Mouse (Mus musculus): Measurements from ENCODE around the gene Nav2. TPM values are rescaled to one million over a fixed set of nuclear protein-coding genes. Genes with fewer than 3 reads are reported as not detected.
A peak's percentile ranks its signal among the peaks of the same experiment; 100 is the strongest.

Nav2 gene
- polyA plus RNA-seq, 1 experiment from 2014 or later = 25.8 TPM

DNA sequence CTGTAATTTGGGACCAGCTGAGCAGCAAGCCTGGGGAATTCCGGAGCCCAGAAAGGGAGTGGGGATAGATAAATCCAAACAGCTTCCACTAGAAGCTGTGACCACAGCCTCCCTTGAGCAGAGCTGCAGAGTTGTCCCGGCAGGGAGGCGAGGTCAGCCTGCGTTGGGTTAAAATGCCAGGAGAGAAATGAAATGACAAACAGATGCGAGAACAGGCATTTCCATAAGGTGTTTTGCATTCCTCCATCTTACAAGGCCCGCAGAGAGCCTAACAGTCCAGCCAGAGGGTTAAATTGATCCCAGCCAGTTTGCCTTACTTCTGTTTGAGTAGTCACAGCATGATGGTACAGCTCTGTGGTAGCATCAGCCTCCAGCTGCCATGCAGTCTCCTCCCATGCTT lies 309.3 kb downstream of the Nav2 start:
- no peak overlapping the region for H3K27ac ChIP-seq
- H3K4me2 ChIP-seq (replicated peaks) = no peak overlapping the region
- no peak for ATAC-seq (ENCODE audit: low FRiP score)
- no peak overlapping the region for H3K4me3 ChIP-seq
- 71% methylated on average over 6 of the region's 6 CpGs for WGBS
- no peak overlapping the region for H3K9ac ChIP-seq
- H3K36me3 ChIP-seq = no peaks in the 10 kb centered on the region
- H3K4me1 ChIP-seq = 0 out of 2 replicates have a peak, but pooled peaks cover 9% of the 10 kb centered on the region
- no peaks in the 10 kb centered on the region for H3K27me3 ChIP-seq
- H3K9me3 ChIP-seq (replicated peaks) = 0 out of 2 replicates have a peak, but pooled peaks cover 4% of the 10 kb centered on the region

DNA sequence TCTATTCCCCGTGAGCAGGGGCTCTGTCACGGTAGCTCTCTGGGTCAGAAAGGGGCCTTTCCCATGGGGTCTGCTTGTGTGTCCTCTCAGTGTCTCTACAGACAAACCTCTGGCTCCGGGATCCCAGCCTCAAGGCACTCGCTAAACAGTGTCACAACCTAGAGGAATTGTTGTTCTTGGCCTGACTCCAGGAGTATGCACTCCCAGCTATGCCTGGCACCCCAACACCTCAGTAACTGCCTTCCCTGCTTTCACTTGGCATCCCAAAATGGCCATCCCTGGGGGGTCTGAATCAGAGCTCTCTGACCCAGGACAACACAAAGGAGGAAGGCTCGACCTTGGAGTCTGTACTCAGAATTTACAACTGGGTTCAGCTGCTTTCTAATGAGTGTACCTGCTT lies 317.2 kb downstream of the Nav2 start:
- 77% methylated on average over 5 of the region's 5 CpGs for WGBS
- H3K4me2 ChIP-seq (replicated peaks) = no peak overlapping the region
- H3K9me3 ChIP-seq (replicated peaks) = 0 out of 2 replicates have a peak, but pooled peaks cover 4% of the 10 kb centered on the region
- no peaks in the 10 kb centered on the region for H3K27me3 ChIP-seq
- H3K27ac ChIP-seq = no peak overlapping the region
- ATAC-seq (ENCODE audit: low FRiP score) = no peak
- no peaks in the 10 kb centered on the region for H3K4me1 ChIP-seq
- no peaks in the 10 kb centered on the region for H3K36me3 ChIP-seq
- H3K9ac ChIP-seq = no peak overlapping the region
- no peak overlapping the region for H3K4me3 ChIP-seq

DNA sequence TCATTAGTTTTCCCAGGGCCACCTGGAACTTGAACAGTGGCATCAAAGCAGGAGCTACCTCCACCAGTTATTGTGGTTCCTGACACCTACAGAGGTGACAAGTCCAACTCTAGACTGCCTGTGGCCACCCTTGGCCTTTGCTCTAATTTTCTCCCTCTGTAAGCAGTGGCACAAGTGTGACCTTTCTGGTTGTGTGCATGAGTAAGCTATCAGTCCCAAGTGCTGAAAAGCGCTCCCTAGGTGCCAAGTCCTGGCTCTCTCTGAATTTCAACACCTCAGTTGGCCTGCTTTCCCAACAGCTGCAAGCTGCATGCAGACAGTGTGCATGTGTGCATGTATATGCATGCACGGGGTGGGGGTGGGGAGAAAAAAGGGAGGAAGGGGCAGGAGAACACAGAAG lies 324.5 kb downstream of the Nav2 start:
- Histone ChIP-seq H3K4me3 (no peak overlapping the region), H3K36me3 (no peaks in the 10 kb centered on the region), H3K9me3 (replicated peaks) (no peaks in the 10 kb centered on the region), H3K4me2 (replicated peaks) (no peak overlapping the region), H3K27ac (no peak overlapping the region), H3K27me3 (no peaks in the 10 kb centered on the region), H3K4me1 (peaks cover 4% of the 10 kb centered on the region), H3K9ac (no peak overlapping the region)
- 90% methylated on average over 2 of the region's 2 CpGs for WGBS
- peak; percentile 32; the same call in 1 of the 2 replicates for ATAC-seq (ENCODE audit: low FRiP score)

DNA sequence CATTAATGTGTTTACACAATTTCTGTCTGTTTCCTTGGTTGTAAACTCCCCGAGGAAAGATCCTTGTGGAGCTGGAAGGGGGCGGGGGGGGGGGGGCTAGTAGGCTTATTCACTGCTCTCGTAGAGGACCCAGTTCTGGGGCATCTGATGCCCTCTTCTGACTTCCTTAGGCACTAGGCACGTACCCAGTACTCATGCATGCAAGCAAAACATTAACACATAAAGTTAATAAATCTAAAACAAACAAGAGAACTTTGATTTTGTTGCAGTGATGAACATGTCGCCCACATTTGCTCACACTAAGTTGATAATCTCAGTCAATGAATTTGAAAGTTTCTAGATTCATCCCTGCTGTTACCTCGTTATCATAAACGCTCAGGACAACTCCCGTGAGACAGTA lies 325.8 kb downstream of the Nav2 start:
- Histone ChIP-seq H3K36me3 (no peaks in the 10 kb centered on the region), H3K4me3 (no peak overlapping the region), H3K4me2 (replicated peaks) (no peak overlapping the region), H3K9me3 (replicated peaks) (no peaks in the 10 kb centered on the region), H3K9ac (no peak overlapping the region), H3K4me1 (peaks cover 4% of the 10 kb centered on the region), H3K27me3 (no peaks in the 10 kb centered on the region), H3K27ac (no peak overlapping the region)
- ATAC-seq (ENCODE audit: low FRiP score) = no peak
- WGBS = 82% methylated on average over 8 of the region's 8 CpGs

DNA sequence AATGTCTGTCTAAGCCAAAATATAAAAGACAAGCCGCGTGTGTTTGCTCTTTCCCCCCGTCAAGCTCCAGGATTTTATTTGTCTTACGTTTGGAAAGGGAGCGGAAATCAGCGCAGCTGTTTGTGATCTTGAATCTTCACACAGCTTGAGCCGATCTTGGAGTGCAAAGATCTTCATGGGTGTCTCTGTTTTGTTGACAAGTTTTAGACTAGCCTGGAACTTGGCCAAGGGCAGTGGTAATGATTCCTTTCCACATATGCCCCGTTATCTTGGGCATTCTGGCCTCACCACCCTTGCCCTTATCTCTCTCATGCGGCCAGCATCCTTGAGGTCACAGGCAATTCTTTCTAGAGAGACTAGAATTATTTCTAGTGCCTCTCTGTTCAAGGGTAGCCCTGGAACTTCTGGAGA lies 326.8 kb downstream of the Nav2 start:
- peaks cover 4% of the 10 kb centered on the region for H3K4me1 ChIP-seq
- no peaks in the 10 kb centered on the region for H3K27me3 ChIP-seq
- H3K27ac ChIP-seq = no peak overlapping the region
- no peak overlapping the region for H3K9ac ChIP-seq
- H3K4me2 ChIP-seq (replicated peaks) = no peak overlapping the region
- WGBS = 73% methylated on average over 9 of the region's 9 CpGs
- H3K9me3 ChIP-seq (replicated peaks) = no peaks in the 10 kb centered on the region
- no peak overlapping the region for H3K4me3 ChIP-seq
- no peaks in the 10 kb centered on the region for H3K36me3 ChIP-seq
- ATAC-seq (ENCODE audit: low FRiP score) = no peak

DNA sequence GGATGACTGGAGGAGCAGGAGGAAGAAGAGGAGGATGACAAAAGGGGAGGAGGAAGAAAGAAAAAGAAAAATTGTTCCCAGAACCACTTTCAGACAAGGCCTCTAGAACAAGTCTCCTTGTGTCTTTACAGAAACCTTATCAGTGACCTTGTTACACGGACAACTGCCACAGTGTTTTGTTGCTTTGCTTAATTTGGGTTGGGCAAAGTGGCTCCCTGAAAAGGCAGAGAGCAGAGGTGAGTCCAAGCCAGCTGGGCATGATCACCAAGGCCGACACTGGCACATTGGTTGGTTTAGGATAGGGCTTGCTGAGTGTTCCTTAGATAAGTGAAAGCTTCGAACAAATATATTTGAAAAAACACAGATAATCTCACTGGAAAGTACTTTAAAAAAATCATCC lies 327.3 kb downstream of the Nav2 start:
- no peak overlapping the region for H3K4me3 ChIP-seq
- H3K4me2 ChIP-seq (replicated peaks) = no peak overlapping the region
- peaks cover 4% of the 10 kb centered on the region for H3K4me1 ChIP-seq
- no peak for ATAC-seq (ENCODE audit: low FRiP score)
- 77% methylated on average over 3 of the region's 3 CpGs for WGBS
- no peaks in the 10 kb centered on the region for H3K27me3 ChIP-seq
- H3K9me3 ChIP-seq (replicated peaks) = no peaks in the 10 kb centered on the region
- H3K9ac ChIP-seq = no peak overlapping the region
- H3K27ac ChIP-seq = no peak overlapping the region
- H3K36me3 ChIP-seq = no peaks in the 10 kb centered on the region

DNA sequence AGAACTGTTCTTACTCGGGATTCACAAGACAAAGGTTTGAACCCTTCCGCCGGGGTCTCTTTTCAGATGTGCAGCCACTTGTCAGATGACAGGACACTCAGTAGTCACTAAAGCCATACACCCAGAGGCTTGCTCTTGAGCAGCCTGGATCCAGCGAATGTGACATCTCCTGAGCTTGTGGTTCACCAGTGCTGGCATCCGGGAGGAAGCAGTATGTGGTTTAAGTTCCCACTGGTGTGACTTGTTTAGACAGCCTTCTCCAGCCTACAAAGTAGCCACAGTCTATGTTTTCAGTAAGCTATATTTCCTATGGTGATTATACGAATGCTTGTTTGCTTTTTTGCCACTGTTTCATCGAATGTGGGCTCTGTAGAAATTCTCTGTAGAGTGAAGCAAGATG lies 331.9 kb downstream of the Nav2 start:
- no peak overlapping the region for H3K27ac ChIP-seq
- no peak for ATAC-seq (ENCODE audit: low FRiP score)
- 88% methylated on average over 7 of the region's 7 CpGs for WGBS

DNA sequence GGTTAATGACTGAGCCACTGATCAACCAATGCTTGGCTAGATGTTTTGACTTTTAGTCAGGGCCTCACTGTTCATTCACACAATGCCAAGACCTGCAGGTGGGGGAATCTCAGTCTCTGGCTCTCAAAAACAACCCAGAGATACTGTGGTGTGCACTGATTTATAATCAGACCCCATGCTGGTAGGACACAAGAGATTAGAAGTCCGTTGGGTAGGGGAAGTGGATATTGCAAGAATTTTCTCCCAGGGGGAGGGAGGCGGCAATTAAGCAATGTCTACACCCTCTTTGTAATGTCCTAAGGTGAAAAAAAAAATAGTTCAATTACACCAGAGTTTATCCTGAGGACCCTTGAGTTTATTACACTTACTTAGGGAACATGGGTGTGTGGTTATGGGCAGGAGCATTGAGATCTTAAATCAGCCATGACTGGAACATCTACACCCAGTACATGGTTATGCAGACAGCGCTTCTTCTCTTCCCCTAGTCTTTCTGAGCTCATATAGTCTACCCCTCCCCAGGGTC lies 332.8 kb downstream of the Nav2 start:
- no peaks in the 10 kb centered on the region for H3K36me3 ChIP-seq
- no peaks in the 10 kb centered on the region for H3K9me3 ChIP-seq (replicated peaks)
- no peak overlapping the region for H3K4me2 ChIP-seq (replicated peaks)
- H3K27me3 ChIP-seq = 0 out of 2 replicates have a peak, but pooled peaks cover 4% of the 10 kb centered on the region
- no peak overlapping the region for H3K27ac ChIP-seq
- WGBS = 64% methylated on average over 3 of the region's 3 CpGs
- H3K4me1 ChIP-seq = peaks cover 12% of the 10 kb centered on the region
- ATAC-seq (ENCODE audit: low FRiP score) = no peak
- no peak overlapping the region for H3K4me3 ChIP-seq
- no peak overlapping the region for H3K9ac ChIP-seq

More for the DNA sequence above, 331.9 kb downstream of the Nav2 start:
- H3K4me1 ChIP-seq = peaks cover 8% of the 10 kb centered on the region
- H3K27me3 ChIP-seq = 0 out of 2 replicates have a peak, but pooled peaks cover 4% of the 10 kb centered on the region
- no peaks in the 10 kb centered on the region for H3K9me3 ChIP-seq (replicated peaks)
- no peak overlapping the region for H3K4me2 ChIP-seq (replicated peaks)
- H3K36me3 ChIP-seq = no peaks in the 10 kb centered on the region
- H3K4me3 ChIP-seq = no peak overlapping the region
- H3K9ac ChIP-seq = no peak overlapping the region

DNA sequence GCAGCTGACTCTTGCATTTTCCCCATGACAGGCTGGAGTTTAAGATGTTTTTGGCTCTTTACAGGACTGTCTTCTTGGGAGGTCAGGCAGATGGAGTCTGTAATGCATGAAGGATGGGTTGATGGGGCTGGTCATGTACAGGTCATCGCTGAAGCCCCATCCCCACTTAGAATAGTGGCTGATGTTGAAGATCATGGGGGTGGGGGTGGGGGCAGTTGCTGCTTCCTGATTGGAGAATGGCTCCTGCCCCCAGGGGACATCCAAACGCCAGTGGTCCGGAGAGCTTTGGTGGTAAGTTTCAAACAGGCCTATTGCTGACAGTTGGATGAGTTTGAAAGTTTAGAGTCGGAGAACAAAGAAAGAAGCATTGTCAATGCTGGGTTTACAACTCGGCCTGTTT lies 333.7 kb downstream of the Nav2 start:
- peaks cover 9% of the 10 kb centered on the region for H3K27me3 ChIP-seq
- no peaks in the 10 kb centered on the region for H3K9me3 ChIP-seq (replicated peaks)
- H3K4me3 ChIP-seq = no peak overlapping the region
- no peak overlapping the region for H3K27ac ChIP-seq
- no peak overlapping the region for H3K4me2 ChIP-seq (replicated peaks)
- H3K4me1 ChIP-seq = peaks cover 17% of the 10 kb centered on the region
- no peaks in the 10 kb centered on the region for H3K36me3 ChIP-seq
- no peak for ATAC-seq (ENCODE audit: low FRiP score)
- WGBS = 35% methylated on average over 5 of the region's 5 CpGs
- H3K9ac ChIP-seq = no peak overlapping the region

DNA sequence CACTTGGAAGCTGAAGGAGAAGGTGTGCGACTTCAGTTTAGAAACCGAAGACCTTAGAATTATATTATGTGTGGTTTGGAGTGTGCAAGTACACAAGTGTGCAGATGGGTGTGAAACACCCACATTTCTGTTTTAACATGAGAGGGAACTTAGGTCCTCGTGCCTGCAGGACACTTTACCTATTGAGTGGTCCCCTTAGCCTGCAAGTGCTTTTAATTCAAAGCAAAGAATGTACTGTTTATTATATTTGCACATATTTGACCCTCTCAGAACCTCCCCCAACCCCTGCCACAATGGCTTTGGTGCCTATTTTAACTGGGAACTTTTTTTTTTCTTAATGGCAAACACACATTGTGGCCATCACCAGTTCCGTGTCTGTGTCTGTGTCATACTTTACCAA lies 334.6 kb downstream of the Nav2 start:
- H3K27me3 ChIP-seq = peaks cover 17% of the 10 kb centered on the region
- H3K36me3 ChIP-seq = no peaks in the 10 kb centered on the region
- H3K4me2 ChIP-seq (replicated peaks) = no peak overlapping the region
- H3K4me1 ChIP-seq = peaks cover 25% of the 10 kb centered on the region
- H3K9me3 ChIP-seq (replicated peaks) = no peaks in the 10 kb centered on the region
- no peak overlapping the region for H3K9ac ChIP-seq
- H3K4me3 ChIP-seq = no peak overlapping the region
- 82% methylated on average over 4 of the region's 4 CpGs for WGBS
- no peak overlapping the region for H3K27ac ChIP-seq
- ATAC-seq (ENCODE audit: low FRiP score) = no peak

DNA sequence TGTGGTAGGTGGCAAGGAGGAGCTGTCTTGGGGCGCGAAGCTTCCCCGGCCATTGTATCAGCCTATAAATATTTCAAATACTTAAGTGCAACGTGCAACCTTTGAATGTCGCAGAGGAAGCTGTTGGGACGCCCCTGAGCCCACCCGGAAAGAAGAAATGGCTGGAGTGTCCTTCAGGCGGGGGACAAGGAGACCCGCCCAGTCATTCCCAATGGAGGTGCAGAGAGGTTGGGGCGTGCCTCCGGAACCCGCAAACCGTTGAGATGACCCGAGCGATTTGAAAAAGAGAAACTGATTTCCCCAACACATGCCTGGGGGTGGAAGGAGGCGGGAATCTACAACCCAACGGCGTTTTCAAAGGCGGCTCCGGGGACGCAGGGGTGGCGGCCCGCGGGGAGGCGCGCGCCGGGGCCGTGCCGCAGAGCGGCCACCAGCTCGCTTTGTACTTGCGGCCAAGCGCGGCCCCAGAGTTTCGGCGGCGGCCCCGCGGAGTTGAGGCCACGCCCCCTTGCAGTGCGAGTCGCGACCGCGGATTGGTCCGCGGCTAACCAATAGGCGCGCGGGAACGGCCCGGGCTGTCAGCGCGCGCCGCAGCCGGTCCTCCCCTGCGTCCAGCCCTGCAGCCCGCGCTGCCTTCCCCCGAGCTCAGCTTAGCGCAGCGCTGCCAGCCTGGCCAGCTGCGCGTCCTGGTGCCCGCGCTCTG lies 337.2 kb downstream of the Nav2 start:
- Histone ChIP-seq H3K9me3 (replicated peaks) (no peaks in the 10 kb centered on the region), H3K27me3 (peaks cover 29% of the 10 kb centered on the region), H3K9ac (peak overlapping the region; percentile 70), H3K27ac (peak overlapping the region; percentile 78), H3K4me1 (peaks cover 39% of the 10 kb centered on the region), H3K4me3 (peak overlapping the region; percentile 55), H3K36me3 (no peaks in the 10 kb centered on the region), H3K4me2 (replicated peaks) (peak overlapping the region; percentile 99)
- WGBS = under 1% methylated on average over 68 of the region's 68 CpGs
- ATAC-seq (ENCODE audit: low FRiP score) = peak; percentile 97

DNA sequence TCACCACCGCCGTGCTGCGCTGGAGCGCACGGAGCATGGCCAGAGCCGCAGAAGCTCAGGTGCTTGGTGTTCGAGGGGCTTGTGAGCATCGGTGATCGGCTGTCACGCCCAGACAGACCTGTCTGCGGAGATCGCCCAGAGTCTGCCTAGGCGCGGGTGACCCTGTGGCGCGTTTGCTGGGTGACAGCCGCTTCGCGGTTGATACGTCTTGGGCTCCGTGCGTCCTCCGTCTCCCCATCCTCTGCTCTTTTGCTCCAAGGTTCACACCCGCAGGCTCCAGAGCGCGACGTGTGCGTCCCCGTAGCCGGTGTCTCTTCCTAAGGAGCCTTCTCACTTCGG lies 337.7 kb downstream of the Nav2 start:
- H3K4me1 ChIP-seq = peaks cover 39% of the 10 kb centered on the region
- peak overlapping the region; percentile 99 for H3K4me2 ChIP-seq (replicated peaks)
- H3K4me3 ChIP-seq = peak overlapping the region; percentile 55
- WGBS = under 1% methylated on average over 31 of the region's 31 CpGs
- H3K27me3 ChIP-seq = peaks cover 29% of the 10 kb centered on the region
- H3K9me3 ChIP-seq (replicated peaks) = no peaks in the 10 kb centered on the region
- peak overlapping the region; percentile 70 for H3K9ac ChIP-seq
- ATAC-seq (ENCODE audit: low FRiP score) = no peak
- no peaks in the 10 kb centered on the region for H3K36me3 ChIP-seq
- peak overlapping the region; percentile 78 for H3K27ac ChIP-seq

Measured in hindbrain, embryonic 12.5 days (tissue).